Mouse (Mus musculus): ENCODE measurements around the gene Rpl3.

DNA sequence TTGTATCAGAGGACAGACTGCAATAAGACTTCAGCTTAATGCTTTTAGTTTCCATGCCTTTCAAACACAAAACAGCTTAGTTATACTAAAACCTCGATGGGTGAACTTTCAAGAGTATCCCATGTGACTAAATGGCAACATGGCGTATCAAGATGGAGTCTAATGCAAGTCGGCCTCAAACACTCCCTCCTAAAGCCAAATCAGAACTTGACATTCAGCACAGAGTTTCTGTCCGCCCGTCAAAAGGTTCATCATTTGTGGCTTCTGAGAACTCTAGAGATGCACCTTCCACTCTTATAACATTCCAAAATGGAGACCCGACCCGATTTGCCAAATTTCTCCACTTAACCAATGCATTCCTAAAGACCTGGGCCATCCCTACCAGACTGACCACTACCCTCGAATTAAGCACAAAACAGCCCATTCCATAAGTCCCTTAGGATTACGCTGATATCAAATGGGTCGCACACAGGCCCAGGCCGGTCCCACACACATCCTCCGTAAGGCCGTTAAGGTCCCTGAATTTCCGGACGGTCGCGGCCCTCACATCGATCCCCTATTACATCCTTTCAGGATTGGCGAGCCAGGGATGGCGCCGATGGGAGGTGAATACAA is 8.9 kb downstream of the Rpl3 start:
- TF ChIP-seq CTCF (IDR thresholded peaks at IDR 0.05; ENCODE audit: insufficient read depth, low read depth, low read length), result no peak
- TF ChIP-seq POLR2A (IDR thresholded peaks at IDR 0.05; ENCODE audit: insufficient read depth, low read depth, low read length), result no peak
